Mouse (Mus musculus) liver, postnatal 0 days (tissue): ENCODE results near the gene Gfpt1. TPM values are rescaled to one million over a fixed set of nuclear protein-coding genes. Genes with fewer than 3 reads are reported as not detected.

Experiments used
- ATAC-seq: fragments of 200-750 bp; cut with Nextera tagmentation; 2 replicates; pipeline ENCODE4 v1.8.0; 2017; ENCODE audit warnings: mild to moderate bottlenecking, moderate library complexity
- DNase-seq: peaks from one replicate; pipeline ENCODE4 v3.0.0-alpha.2; 2016
- H3K27ac ChIP-seq: fragments of 300-500 bp; sonication (generic); 2 replicates; pipeline ENCODE4 v1.5.1; 2014; ENCODE audit warnings: antibody characterized with exemption, moderate library complexity, mild to moderate bottlenecking, low read depth
- H3K27me3 ChIP-seq: fragments of 300-500 bp; sonication (generic); 2 replicates; pipeline ENCODE4 v1.6.1; 2014; ENCODE audit warnings: low read length, control low read depth, mixed read lengths; ENCODE audit not compliant: insufficient read depth
- H3K36me3 ChIP-seq: fragments of 300-500 bp; sonication (generic); replicated peaks from 2 replicates; pipeline ENCODE4 v1.6.1; 2014; ENCODE audit warnings: mild to moderate bottlenecking, control low read depth, low read length, moderate library complexity, mixed read lengths; ENCODE audit not compliant: insufficient read depth
- H3K4me1 ChIP-seq: fragments of 300-500 bp; sonication (generic); 2 replicates; pipeline ENCODE4 v1.6.1; 2014; ENCODE audit warnings: antibody characterized with exemption, mild to moderate bottlenecking, control low read depth; ENCODE audit not compliant: insufficient read depth
- H3K4me2 ChIP-seq: fragments of 300-500 bp; sonication (generic); 2 replicates; pipeline ENCODE4 v1.6.1; 2014; ENCODE audit warnings: low read depth, mild to moderate bottlenecking, low read length, moderate library complexity, mixed read lengths
- H3K4me3 ChIP-seq: fragments of 300-500 bp; sonication (generic); 2 replicates; pipeline ENCODE4 v1.5.1; 2014; ENCODE audit warnings: low read depth, low read length
- H3K9ac ChIP-seq: fragments of 300-500 bp; sonication (generic); replicated peaks from 2 replicates; pipeline ENCODE4 v1.6.1; 2014; ENCODE audit warnings: mild to moderate bottlenecking, moderate library complexity
- H3K9me3 ChIP-seq: fragments of 300-500 bp; sonication (generic); 2 replicates; pipeline ENCODE4 v1.6.1; 2016; ENCODE audit warnings: mild to moderate bottlenecking, control low read depth, low read length, mixed read lengths
- CTCF ChIP-seq: sonication (generic); IDR thresholded peaks from 2 replicates; pipeline ENCODE4 v1.5.1; 2016; ENCODE audit warnings: antibody characterized with exemption, low read depth
- EP300 ChIP-seq: IDR thresholded peaks from 2 replicates; pipeline ENCODE4 v1.6.1; 2016; ENCODE audit warnings: antibody characterized with exemption, low read depth, mild to moderate bottlenecking
- WGBS: fragments of 180-500 bp; shearing (Covaris S2); extraction: QIAGEN DNeasy Blood & Tissue Kit; methylation state at CpG from one replicate; pipeline ENCODE4 v1.1.7; 2014; ENCODE audit not compliant: insufficient replicate concordance; 5-methylcytosine and 5-hydroxymethylcytosine counted together
- polyA plus RNA-seq: library from polyadenylated mRNA; unstranded; fragments of >200 nt; fragmentation: Nextera tagmentation; extraction: Ambion mirVana; gene quantifications from 2 replicates; pipeline ENCODE4 v1.2.1, GENCODE M21; 2015

Gfpt1 gene
- polyA plus RNA-seq, 1 experiment from 2014 or later: 3.6 TPM

DNA sequence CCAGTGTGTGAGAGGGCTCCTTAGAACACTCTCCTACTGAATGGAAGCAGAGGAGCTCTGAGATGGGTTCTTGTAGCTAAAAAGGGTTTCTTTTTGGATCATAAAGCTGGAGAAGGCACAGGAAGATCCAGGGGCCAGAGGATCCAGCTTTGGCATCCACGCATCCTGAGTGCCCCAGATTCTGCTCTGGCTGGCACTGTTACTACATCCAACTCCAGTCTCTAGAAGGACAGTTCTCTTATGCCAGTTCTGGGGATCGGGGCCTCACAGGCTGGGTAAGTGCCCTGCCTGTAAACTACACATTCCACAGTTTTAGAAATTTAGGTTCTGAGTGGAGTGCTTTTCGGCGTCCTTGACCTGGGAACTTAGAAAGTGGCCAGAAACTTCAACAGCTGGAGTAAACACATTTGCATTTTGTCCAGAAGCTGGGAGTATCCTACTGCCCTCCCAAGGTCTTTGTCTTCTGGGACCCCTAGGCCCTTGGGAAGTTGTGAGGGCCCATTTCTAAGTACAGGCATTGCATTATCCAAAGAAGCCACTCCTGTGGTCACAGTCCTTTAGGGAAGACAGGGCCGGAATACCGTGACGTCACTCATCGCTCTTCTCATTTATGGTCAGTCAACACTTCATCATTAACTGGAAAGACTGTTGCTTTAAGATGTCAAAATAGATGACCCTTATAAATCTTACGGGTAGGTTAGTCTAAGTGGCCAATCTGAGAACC is 57.8 kb downstream of the Gfpt1 start:
- whole genome bisulfite sequencing: 87% methylated on average over 9 of the region's 9 CpGs
- H3K36me3 ChIP-seq: no peaks in the 10 kb centered on the region
- H3K4me2 ChIP-seq: no peak overlapping the region
- DNase-seq: no peak
- no peak overlapping the region for H3K27ac ChIP-seq
- H3K9me3 ChIP-seq: no peaks in the 10 kb centered on the region
- no peak for TF ChIP-seq CTCF
- TF ChIP-seq EP300: no peak
- H3K4me3 ChIP-seq: no peak overlapping the region
- ATAC-seq: no peak
- peaks cover 3% of the 10 kb centered on the region; the same call in 1 of the 2 replicates for H3K4me1 ChIP-seq
- H3K27me3 ChIP-seq: no peaks in the 10 kb centered on the region
- no peak overlapping the region for H3K9ac ChIP-seq

GRCm38 (mm10) chr6:87101281-87101954 is 58.8 kb downstream of the Gfpt1 start:
- no peaks in the 10 kb centered on the region for H3K36me3 ChIP-seq
- TF ChIP-seq CTCF (peak; percentile 87), EP300 (no peak)
- peak; percentile 89 for DNase-seq
- no peak overlapping the region for H3K9ac ChIP-seq
- H3K9me3 ChIP-seq: no peaks in the 10 kb centered on the region
- WGBS: 7% methylated on average over 12 of the region's 12 CpGs
- no peak overlapping the region for H3K4me3 ChIP-seq
- peak overlapping the region; percentile 53 for H3K4me2 ChIP-seq
- H3K27ac ChIP-seq: no peak overlapping the region
- ATAC-seq: peak; percentile 57
- no peaks in the 10 kb centered on the region for H3K27me3 ChIP-seq
- H3K4me1 ChIP-seq: peaks cover 3% of the 10 kb centered on the region; the same call in 1 of the 2 replicates

- no peak for TF ChIP-seq EP300
- TF ChIP-seq CTCF: no peak
- no peak overlapping the region for H3K27ac ChIP-seq
- DNase-seq (no peak), ATAC-seq (no peak)
- no peaks in the 10 kb centered on the region for H3K36me3 ChIP-seq
- WGBS: 19% methylated on average over 4 of the region's 4 CpGs
- no peak overlapping the region for H3K4me3 ChIP-seq
- no peak overlapping the region for H3K9ac ChIP-seq
- H3K9me3 ChIP-seq: no peaks in the 10 kb centered on the region
- peaks cover 3% of the 10 kb centered on the region; the same call in 1 of the 2 replicates for H3K4me1 ChIP-seq
- H3K27me3 ChIP-seq: no peaks in the 10 kb centered on the region
- H3K4me2 ChIP-seq: no peak overlapping the region
These were observed 59.3 kb downstream of the Gfpt1 start for GRCm38 (mm10) chr6:87101955-87102353.

DNA sequence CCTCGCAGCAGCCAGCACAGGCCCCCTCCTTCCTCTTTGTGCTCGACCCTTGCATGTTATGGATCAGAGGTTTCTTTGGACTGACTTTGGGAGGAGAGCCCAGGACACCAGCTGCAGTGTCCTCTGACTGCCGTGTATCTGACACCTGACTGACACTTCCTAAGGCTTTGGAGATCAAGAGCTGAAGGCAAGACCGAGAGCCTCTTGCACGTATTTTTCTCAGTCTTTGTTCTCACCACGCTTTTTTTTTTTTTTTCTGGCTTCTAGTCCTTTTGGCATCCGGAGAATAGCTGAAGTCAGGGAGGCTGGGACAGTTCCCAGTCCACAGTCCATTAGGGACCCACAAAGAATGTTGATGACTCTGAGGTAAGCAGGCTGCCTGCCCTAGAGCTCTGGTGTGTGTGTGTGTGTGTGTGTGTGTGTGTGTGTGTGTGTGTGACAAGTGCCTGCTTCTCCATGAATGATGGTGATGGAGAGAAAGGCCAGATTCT is 59.8 kb downstream of the Gfpt1 start:
- H3K36me3 ChIP-seq: no peaks in the 10 kb centered on the region
- TF ChIP-seq CTCF: no peak
- no peak for TF ChIP-seq EP300
- H3K9ac ChIP-seq: no peak overlapping the region
- no peak for DNase-seq
- no peak overlapping the region for H3K27ac ChIP-seq
- peaks cover 3% of the 10 kb centered on the region; the same call in 1 of the 2 replicates for H3K4me1 ChIP-seq
- no peak overlapping the region for H3K4me3 ChIP-seq
- no peak for ATAC-seq
- no peaks in the 10 kb centered on the region for H3K27me3 ChIP-seq
- H3K4me2 ChIP-seq: no peak overlapping the region
- no peaks in the 10 kb centered on the region for H3K9me3 ChIP-seq
- 45% methylated on average over 7 of the region's 7 CpGs for WGBS

- Histone ChIP-seq H3K9me3 (no peaks in the 10 kb centered on the region), H3K27me3 (no peaks in the 10 kb centered on the region), H3K36me3 (no peaks in the 10 kb centered on the region), H3K4me2 (no peak overlapping the region), H3K9ac (no peak overlapping the region), H3K27ac (no peak overlapping the region), H3K4me3 (no peak overlapping the region), H3K4me1 (peaks cover 3% of the 10 kb centered on the region; the same call in 1 of the 2 replicates)
- WGBS: 94% methylated on average over 1 of the region's 1 CpGs
- ATAC-seq: no peak
- DNase-seq: no peak
- TF ChIP-seq EP300: no peak
- no peak for TF ChIP-seq CTCF
These were observed 60.7 kb downstream of the Gfpt1 start for GRCm38 (mm10) chr6:87103314-87103713.

DNA sequence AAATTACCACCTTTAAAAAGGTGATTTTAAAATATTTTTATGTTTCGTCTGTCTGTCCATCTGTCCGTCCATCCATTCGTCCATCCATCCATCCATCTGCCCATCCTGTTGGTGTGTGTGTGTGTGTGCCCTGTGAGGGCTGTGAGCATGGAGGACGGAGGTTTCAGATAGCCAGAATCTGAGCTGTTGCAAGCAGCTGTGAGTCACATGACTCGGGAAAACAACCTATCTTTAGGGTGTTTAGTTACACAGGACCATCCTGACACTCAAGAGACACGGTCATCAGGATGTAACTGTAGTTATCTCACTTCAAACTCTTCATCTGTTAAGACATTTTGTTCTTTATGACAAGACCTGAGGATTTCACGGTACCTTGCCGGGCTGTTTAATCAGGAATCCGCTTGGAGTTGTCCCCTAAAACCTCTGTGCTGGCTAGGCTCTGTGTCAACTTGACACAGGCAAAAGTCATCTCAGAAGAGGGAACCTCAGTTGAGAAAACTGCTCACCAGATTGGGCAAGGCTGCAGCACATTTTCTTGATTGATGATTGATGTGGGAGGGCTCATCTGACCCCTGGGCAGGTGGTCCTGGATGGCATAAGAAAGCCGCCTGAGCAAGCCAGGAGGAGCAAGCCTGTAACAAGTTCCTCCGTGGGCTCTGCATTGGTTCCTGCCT is 61.6 kb downstream of the Gfpt1 start, which contains the start of gene D6Ertd527e:
TSS of gene D6Ertd527e (plus strand) at position 624 of the 674 bp plus-strand sequence.
- H3K4me3 ChIP-seq: no peak within 1 kb of the TSS
- WGBS: 70% methylated on average over 11 of the region's 11 CpGs
- no peak for ATAC-seq
- no peak within 1 kb of the TSS for H3K27ac ChIP-seq
- H3K27me3 ChIP-seq: no peaks in the 10 kb centered on the region
- DNase-seq: no peak
- TF ChIP-seq CTCF (no peak), EP300 (no peak)
- no peak within 1 kb of the TSS for H3K4me2 ChIP-seq
- H3K36me3 ChIP-seq: no peaks in the 10 kb centered on the region
- H3K4me1 ChIP-seq: peaks cover 3% of the 10 kb centered on the region; the same call in 1 of the 2 replicates
- no peaks in the 10 kb centered on the region for H3K9me3 ChIP-seq
- no peak within 1 kb of the TSS for H3K9ac ChIP-seq
